Mouse (Mus musculus) cerebellum, adult (tissue): ENCODE data around the gene Pcp4.

Experiments
- ATAC-seq: cut with Nextera tagmentation; 2 replicates; pipeline ENCODE4 v1.9.2; 2017; ENCODE audit warnings: mild to moderate bottlenecking, moderate library complexity, mixed read lengths; ENCODE audit not compliant: insufficient number of reproducible peaks, low FRiP score, low TSS enrichment

Pcp4 gene

DNA sequence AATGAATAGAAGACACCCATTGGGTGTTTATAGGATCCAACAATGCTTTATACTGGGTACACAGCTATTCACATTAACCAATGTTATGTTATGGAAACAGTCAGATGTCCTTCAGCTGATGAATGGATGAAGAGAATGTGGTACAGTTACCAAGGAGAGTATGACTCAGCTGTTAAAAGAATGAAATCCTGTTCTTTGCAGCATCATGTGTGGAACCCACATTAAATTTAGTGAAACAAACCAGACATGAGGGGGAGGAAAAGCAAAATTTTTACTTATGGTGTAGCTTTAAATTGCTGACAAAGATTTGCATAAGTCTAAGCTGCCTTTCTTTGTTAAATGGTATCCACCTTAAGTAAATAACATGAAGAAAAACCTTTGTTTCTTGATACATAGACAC is 92.4 kb downstream of the Pcp4 start:
- ATAC-seq = no peak

DNA sequence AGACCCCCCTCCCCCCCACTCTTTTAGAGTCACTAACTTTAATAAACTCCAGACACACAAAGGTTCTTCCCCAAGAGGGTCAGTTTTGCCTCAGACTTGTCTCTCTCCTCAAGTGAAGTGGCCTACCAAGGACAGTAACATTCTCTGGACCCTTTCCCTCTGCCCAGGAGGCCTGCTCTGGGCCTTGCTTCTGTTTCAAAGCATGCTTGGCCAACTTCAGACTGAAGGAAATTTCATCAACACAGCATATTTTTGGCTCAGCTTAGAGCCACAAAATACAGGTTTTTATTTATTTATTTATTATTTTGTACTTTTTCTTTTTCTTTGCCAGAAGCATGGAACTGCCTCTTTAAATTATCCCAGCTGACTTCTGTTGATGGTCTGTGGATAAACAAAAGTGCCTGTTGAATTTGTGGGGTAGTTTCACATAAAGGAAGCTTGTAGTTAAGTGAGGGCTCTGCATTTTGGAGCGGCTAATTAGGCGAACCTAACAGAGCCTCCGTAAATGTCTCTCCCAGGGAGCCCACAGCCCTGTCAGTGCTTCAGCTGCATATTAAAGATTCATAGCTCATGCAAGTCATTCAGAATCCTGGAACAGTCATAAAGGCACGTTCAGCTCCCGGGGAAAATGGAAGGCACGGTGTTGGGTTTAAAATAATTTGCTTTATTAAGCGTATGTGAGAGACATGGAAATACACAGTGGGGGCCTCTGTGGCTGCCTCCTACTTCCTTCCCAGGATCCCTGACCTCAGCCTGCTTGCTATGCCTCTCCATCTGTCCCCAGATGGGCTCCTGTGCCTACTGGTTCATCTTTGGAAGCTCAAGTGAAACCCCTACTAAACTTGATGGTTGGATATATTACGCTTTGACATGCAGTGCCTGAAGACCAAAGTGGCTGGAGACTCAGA is 96.2 kb downstream of the Pcp4 start:
- no peak for ATAC-seq

DNA sequence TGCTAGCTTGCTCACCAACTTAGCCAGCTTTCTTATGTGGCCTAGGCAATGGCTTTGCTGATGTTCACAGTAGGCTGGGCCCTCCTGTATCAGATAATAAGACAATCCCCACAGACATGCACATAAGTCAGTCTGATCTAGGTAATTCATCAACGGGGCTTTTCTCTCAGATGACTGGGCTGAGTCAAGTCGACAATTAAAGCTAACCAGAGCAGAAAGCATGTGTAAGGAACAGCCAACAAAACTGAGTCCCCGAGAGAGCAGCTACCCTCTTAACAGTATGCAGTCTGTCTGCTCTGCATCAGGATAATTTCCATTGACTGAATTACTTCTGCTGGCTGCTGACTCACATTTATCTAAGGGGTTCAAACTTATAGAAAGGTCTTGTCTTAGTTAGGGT is 100.0 kb downstream of the Pcp4 start:
- no peak for ATAC-seq
